Mouse (Mus musculus) WW6 (cell line): ENCODE results near the gene Zfp239.

Experiments used
- DNase-seq: peaks from one replicate; pipeline ENCODE4 v3.0.0-alpha.2; 2013; ENCODE audit warnings: low read depth, low spot score

Gene Zfp239

GRCm38 (mm10) chr6:117907301-117907978 lies 45.5 kb downstream of the Zfp239 start:
- DNase-seq, result peak; percentile 89

- no peak for DNase-seq
Observed at GRCm38 (mm10) chr6:117907979-117908355, 46.1 kb downstream of the Zfp239 start.

GRCm38 (mm10) chr6:117908424-117908900 lies 46.6 kb downstream of the Zfp239 start:
- DNase-seq, result no peak

GRCm38 (mm10) chr6:117910120-117910661 lies 48.3 kb downstream of the Zfp239 start:
- DNase-seq, result no peak

GRCm38 (mm10) chr6:117914541-117914940 lies 52.6 kb downstream of the Zfp239 start:
- no peak for DNase-seq

GRCm38 (mm10) chr6:117916205-117916736 lies 54.4 kb downstream of the Zfp239 start:
- no peak for DNase-seq

- peak; percentile 86 for DNase-seq
Observed at GRCm38 (mm10) chr6:117916737-117917426, 55.0 kb downstream of the Zfp239 start.

- DNase-seq, result peak; percentile 75
Observed at GRCm38 (mm10) chr6:117917576-117917975, 55.7 kb downstream of the Zfp239 start.

GRCm38 (mm10) chr6:117918043-117918442 lies 56.1 kb downstream of the Zfp239 start:
- DNase-seq, result no peak

GRCm38 (mm10) chr6:117920659-117921640 lies 59.0 kb downstream of the Zfp239 start:
- DNase-seq, result no peak

- DNase-seq, result no peak
Observed at GRCm38 (mm10) chr6:117922041-117922440, 60.1 kb downstream of the Zfp239 start.
